Mouse (Mus musculus) right cerebral cortex, adult 2 months (tissue): ENCODE data around the gene Por.
A peak's percentile ranks its signal among the peaks of the same experiment; 100 is the strongest.

Experiments used
- DNase-seq, 2 experiments: peaks; one replicate each; pipeline ENCODE4 v3.0.0; 2021 to 2022; ENCODE audit warnings: low spot score in 2 of 2

The Por gene

GRCm38 (mm10) chr5:135669741-135670275, at the start of gene Por:
Por (plus strand) TSS chr5:135670033.
- DNase-seq: no peak

- no peak for DNase-seq
Measured at GRCm38 (mm10) chr5:135620526-135620925, 49.3 kb upstream of the Por start.

GRCm38 (mm10) chr5:135621725-135622124, 48.1 kb upstream of the Por start:
- peak in 1 of 2 experiments; percentile 20 for DNase-seq

- no peak for DNase-seq
Measured at GRCm38 (mm10) chr5:135623006-135623563, 46.7 kb upstream of the Por start.

GRCm38 (mm10) chr5:135628916-135629315, 40.9 kb upstream of the Por start:
- DNase-seq: no peak

- DNase-seq: no peak
Measured at GRCm38 (mm10) chr5:135629401-135629800, 40.4 kb upstream of the Por start.

- peak; percentile 59 to 76 for DNase-seq
Measured at GRCm38 (mm10) chr5:135630598-135630997, 39.2 kb upstream of the Por start.

GRCm38 (mm10) chr5:135632117-135632796, 37.6 kb upstream of the Por start, which contains the start of gene Rhbdd2:
Rhbdd2 (plus strand) TSS chr5:135632618.
- peak; percentile 95 for DNase-seq

GRCm38 (mm10) chr5:135632797-135633144, 37.1 kb upstream of the Por start:
- no peak for DNase-seq

- no peak for DNase-seq
Measured at GRCm38 (mm10) chr5:135639760-135640458, 29.9 kb upstream of the Por start.

- no peak for DNase-seq
Measured at GRCm38 (mm10) chr5:135640459-135640789, 29.4 kb upstream of the Por start.

- no peak for DNase-seq
Measured at GRCm38 (mm10) chr5:135641028-135641427, 28.8 kb upstream of the Por start.

GRCm38 (mm10) chr5:135642686-135643551, 26.9 kb upstream of the Por start:
- no peak for DNase-seq

GRCm38 (mm10) chr5:135643552-135643842, 26.3 kb upstream of the Por start:
- DNase-seq: no peak

- DNase-seq: no peak
Measured at GRCm38 (mm10) chr5:135643869-135644268, 26.0 kb upstream of the Por start.

GRCm38 (mm10) chr5:135645330-135645729, 24.5 kb upstream of the Por start:
- DNase-seq: no peak

- no peak for DNase-seq
Measured at GRCm38 (mm10) chr5:135646038-135646437, 23.8 kb upstream of the Por start.

GRCm38 (mm10) chr5:135648461-135649308, 21.1 kb upstream of the Por start:
- DNase-seq: no peak

GRCm38 (mm10) chr5:135649309-135649633, 20.6 kb upstream of the Por start:
- no peak for DNase-seq

- no peak for DNase-seq
Measured at GRCm38 (mm10) chr5:135651536-135651935, 18.3 kb upstream of the Por start.

- DNase-seq: no peak
Measured at GRCm38 (mm10) chr5:135653209-135653608, 16.6 kb upstream of the Por start.
